Mouse (Mus musculus): ENCODE measurements around the gene B230217C12Rik. TPM values are rescaled to one million over a fixed set of nuclear protein-coding genes. Genes with fewer than 3 reads are reported as not detected.

Gene B230217C12Rik
- polyA plus RNA-seq (2016; fragmentation: Nextera tagmentation; extraction: Ambion mirVana) = 14.0 and 16.0 TPM in 2 replicates

- 3% methylated on average over 6 of the region's 6 CpGs for WGBS
- peak; percentile 69 for DNase-seq (ENCODE audit: low spot score)
- Histone ChIP-seq H3K36me3 (replicated peaks) (peaks cover 33% of the 10 kb centered on the region), H3K27ac (replicated peaks) (peak within 1 kb of the TSS; percentile 90), H3K27me3 (replicated peaks; ENCODE audit: low read depth, poor library complexity, severe bottlenecking) (no peaks in the 10 kb centered on the region), H3K4me1 (peaks cover 26% of the 10 kb centered on the region), H3K9me3 (no peaks in the 10 kb centered on the region), H3K4me3 (peak within 1 kb of the TSS; percentile 70)
These were observed at the start of gene B230217C12Rik for GRCm38 (mm10) chr11:97840539-97840954. TSS of gene B230217C12Rik (plus strand) at chr11:97840780.

- H3K9me3 ChIP-seq = no peaks in the 10 kb centered on the region
- DNase-seq (ENCODE audit: low spot score) = no peak
- H3K27me3 ChIP-seq (replicated peaks; ENCODE audit: low read depth, poor library complexity, severe bottlenecking) = no peaks in the 10 kb centered on the region
- WGBS = 8% methylated on average over 2 of the region's 2 CpGs
- no peak overlapping the region for H3K27ac ChIP-seq (replicated peaks)
- H3K36me3 ChIP-seq (replicated peaks) = no peaks in the 10 kb centered on the region
- peaks cover 6% of the 10 kb centered on the region for H3K4me1 ChIP-seq
- H3K4me3 ChIP-seq = no peak overlapping the region
These were observed 47.4 kb upstream of the B230217C12Rik start for GRCm38 (mm10) chr11:97793165-97793564.

GRCm38 (mm10) chr11:97796910-97797309, 43.7 kb upstream of the B230217C12Rik start:
- 6% methylated on average over 6 of the region's 6 CpGs for WGBS
- Histone ChIP-seq H3K27me3 (replicated peaks; ENCODE audit: low read depth, poor library complexity, severe bottlenecking) (no peaks in the 10 kb centered on the region), H3K9me3 (no peaks in the 10 kb centered on the region), H3K27ac (replicated peaks) (no peak overlapping the region), H3K4me1 (peaks cover 31% of the 10 kb centered on the region), H3K36me3 (replicated peaks) (no peaks in the 10 kb centered on the region), H3K4me3 (no peak overlapping the region)
- peak; percentile 75 for DNase-seq (ENCODE audit: low spot score)

DNA sequence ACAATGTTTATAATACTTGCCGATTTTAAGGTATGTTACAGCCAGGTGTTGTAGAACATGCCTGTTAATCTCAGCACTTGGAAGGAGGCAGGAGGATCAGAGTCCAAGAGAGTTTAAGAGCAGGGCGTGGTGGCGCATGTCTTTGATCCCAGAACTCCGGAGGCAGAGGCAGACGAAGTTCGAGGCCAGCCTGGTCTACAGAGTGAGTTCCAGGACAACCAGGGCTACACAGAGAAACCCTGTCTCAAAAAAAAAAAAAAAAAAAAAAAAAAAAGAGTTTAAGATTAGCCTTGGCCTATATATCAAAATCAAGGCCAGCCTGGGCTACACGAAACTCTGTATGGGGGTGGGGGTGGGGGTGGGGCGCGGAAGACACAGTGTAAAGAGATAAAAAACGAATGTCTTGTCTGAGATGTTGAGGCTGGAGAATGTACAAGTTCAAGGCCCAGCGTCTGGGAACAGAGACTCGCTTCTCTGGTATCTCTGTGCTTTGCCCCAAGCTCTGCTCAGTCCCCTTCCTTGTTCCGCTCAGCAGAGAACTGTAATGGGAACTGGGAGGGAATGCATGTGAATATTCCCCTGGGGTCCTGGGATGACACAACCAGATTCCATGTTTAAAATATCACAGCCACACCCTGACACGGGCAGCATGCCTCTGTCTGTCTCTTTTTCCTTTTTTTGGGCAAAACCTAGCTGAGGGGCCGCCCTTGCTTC, 43.1 kb upstream of the B230217C12Rik start:
- H3K9me3 ChIP-seq = no peaks in the 10 kb centered on the region
- H3K27ac ChIP-seq (replicated peaks) = no peak overlapping the region
- H3K4me1 ChIP-seq = peaks cover 37% of the 10 kb centered on the region
- no peaks in the 10 kb centered on the region for H3K27me3 ChIP-seq (replicated peaks; ENCODE audit: low read depth, poor library complexity, severe bottlenecking)
- H3K4me3 ChIP-seq = peak overlapping the region; percentile 96
- 0 out of 2 replicates have a peak, but pooled peaks cover 3% of the 10 kb centered on the region for H3K36me3 ChIP-seq (replicated peaks)
- 58% methylated on average over 15 of the region's 15 CpGs for WGBS
- peak; percentile 20 for DNase-seq (ENCODE audit: low spot score)

DNA sequence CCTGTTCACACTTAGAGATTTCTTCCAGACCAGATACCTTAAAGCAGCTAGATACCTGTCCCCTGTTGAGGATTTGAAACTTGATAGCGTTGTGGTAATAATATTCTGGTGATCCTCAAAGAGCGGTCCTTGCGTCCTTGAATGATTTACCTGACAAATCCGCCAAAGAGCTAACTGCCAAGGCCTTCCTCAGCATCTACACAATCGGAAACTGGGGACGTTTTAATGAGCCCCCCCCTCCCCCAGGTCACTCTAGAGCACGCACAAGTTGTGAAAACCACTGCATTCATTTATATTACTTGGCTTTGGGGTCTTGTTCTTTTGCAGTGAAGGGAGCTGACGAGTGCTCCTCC, 42.5 kb upstream of the B230217C12Rik start:
- Histone ChIP-seq H3K9me3 (no peaks in the 10 kb centered on the region), H3K27me3 (replicated peaks; ENCODE audit: low read depth, poor library complexity, severe bottlenecking) (no peaks in the 10 kb centered on the region), H3K27ac (replicated peaks) (no peak overlapping the region), H3K4me3 (peak overlapping the region; percentile 96), H3K36me3 (replicated peaks) (0 out of 2 replicates have a peak, but pooled peaks cover 4% of the 10 kb centered on the region), H3K4me1 (peaks cover 40% of the 10 kb centered on the region)
- 32% methylated on average over 8 of the region's 8 CpGs for WGBS
- DNase-seq (ENCODE audit: low spot score) = no peak

DNA sequence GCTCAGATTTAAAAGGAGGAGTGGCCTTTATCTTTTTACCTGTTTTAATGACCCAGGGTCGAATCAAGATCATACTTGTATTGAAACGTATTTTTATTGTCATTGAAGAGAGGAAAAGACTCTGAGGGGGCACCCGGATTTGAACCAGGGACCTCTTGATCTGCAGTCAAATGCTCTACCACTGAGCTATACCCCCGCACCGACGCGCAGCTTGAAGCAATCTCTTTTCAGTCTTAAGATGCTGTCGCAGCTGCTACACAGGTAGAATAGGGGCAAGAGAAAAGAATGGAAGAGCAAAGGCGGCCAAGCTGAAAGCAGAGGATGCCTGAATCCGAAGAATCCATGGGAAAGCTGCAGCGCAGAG, 41.8 kb upstream of the B230217C12Rik start, which contains the start of gene Lasp1:
Gene Lasp1, plus strand, starts transcription at position 219 of the 364 bp plus-strand sequence.
- no peaks in the 10 kb centered on the region for H3K27me3 ChIP-seq (replicated peaks; ENCODE audit: low read depth, poor library complexity, severe bottlenecking)
- H3K27ac ChIP-seq (replicated peaks) = peak within 1 kb of the TSS; percentile 97
- DNase-seq (ENCODE audit: low spot score) = peak; percentile 92
- peaks cover 6% of the 10 kb centered on the region; the same call in 1 of the 2 replicates for H3K36me3 ChIP-seq (replicated peaks)
- H3K4me1 ChIP-seq = peaks cover 43% of the 10 kb centered on the region
- peak within 1 kb of the TSS; percentile 96 for H3K4me3 ChIP-seq
- whole genome bisulfite sequencing = under 1% methylated on average over 11 of the region's 11 CpGs
- no peaks in the 10 kb centered on the region for H3K9me3 ChIP-seq

GRCm38 (mm10) chr11:97799146-97799993, 41.2 kb upstream of the B230217C12Rik start:
- WGBS = under 1% methylated on average over 71 of the region's 71 CpGs
- Histone ChIP-seq H3K4me3 (peak overlapping the region; percentile 96), H3K27me3 (replicated peaks; ENCODE audit: low read depth, poor library complexity, severe bottlenecking) (no peaks in the 10 kb centered on the region), H3K9me3 (no peaks in the 10 kb centered on the region), H3K36me3 (replicated peaks) (peaks cover 8% of the 10 kb centered on the region; the same call in 1 of the 2 replicates), H3K27ac (replicated peaks) (peak overlapping the region; percentile 97), H3K4me1 (peaks cover 49% of the 10 kb centered on the region)
- peak; percentile 87 for DNase-seq (ENCODE audit: low spot score)

DNA sequence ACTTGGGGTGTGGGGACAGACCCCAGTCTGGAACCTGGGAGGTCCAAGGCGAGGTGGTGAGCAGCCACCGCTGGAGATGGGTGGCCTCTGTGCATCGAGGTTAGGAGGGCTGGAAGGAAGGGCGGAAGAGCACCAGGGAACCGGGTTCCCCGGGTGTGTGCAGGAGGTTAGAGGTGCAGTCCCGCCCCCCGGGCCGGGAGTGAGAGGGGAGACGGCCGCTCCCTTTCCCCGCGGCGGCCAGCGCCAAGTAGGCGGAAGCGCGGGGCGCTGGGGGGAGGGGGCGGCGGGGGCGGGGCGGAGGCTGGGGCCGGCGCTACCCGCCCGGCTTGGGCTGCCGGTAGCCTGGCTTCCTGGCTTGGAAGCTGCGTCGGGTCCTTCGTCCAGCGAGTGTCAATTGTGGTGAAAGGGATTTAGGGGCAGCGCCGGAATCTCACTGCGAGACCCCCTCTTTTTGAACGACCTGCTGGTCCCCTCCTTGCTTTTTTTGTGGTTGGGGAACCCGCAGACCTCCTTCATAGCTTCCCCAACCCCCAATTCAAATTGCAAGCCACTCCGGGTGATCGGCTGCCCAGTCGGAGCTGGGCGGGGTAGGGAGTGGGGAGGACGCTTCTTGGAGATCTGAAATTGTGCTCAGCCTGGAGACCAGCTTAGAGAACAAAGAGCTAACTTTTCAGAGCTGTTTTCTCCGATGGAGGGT, 40.4 kb upstream of the B230217C12Rik start:
- no peaks in the 10 kb centered on the region for H3K9me3 ChIP-seq
- under 1% methylated on average over 43 of the region's 43 CpGs for WGBS
- H3K27ac ChIP-seq (replicated peaks) = peak overlapping the region; percentile 97
- H3K27me3 ChIP-seq (replicated peaks; ENCODE audit: low read depth, poor library complexity, severe bottlenecking) = no peaks in the 10 kb centered on the region
- H3K36me3 ChIP-seq (replicated peaks) = peaks cover 8% of the 10 kb centered on the region; the same call in 1 of the 2 replicates
- H3K4me1 ChIP-seq = peaks cover 56% of the 10 kb centered on the region
- peak overlapping the region; percentile 96 for H3K4me3 ChIP-seq
- DNase-seq (ENCODE audit: low spot score) = peak; percentile 88

- H3K4me1 ChIP-seq = peaks cover 63% of the 10 kb centered on the region
- WGBS = 6% methylated on average over 17 of the region's 17 CpGs
- no peak for DNase-seq (ENCODE audit: low spot score)
These were observed 39.7 kb upstream of the B230217C12Rik start for GRCm38 (mm10) chr11:97800691-97801408.

GRCm38 (mm10) chr11:97801409-97802193, 39.0 kb upstream of the B230217C12Rik start:
- peak overlapping the region; percentile 97 for H3K27ac ChIP-seq (replicated peaks)
- no peaks in the 10 kb centered on the region for H3K9me3 ChIP-seq
- H3K27me3 ChIP-seq (replicated peaks; ENCODE audit: low read depth, poor library complexity, severe bottlenecking) = no peaks in the 10 kb centered on the region
- H3K4me3 ChIP-seq = peak overlapping the region; percentile 96
- peaks cover 71% of the 10 kb centered on the region for H3K4me1 ChIP-seq
- peak; percentile 69 for DNase-seq (ENCODE audit: low spot score)
- H3K36me3 ChIP-seq (replicated peaks) = peaks cover 11% of the 10 kb centered on the region
- 34% methylated on average over 8 of the region's 8 CpGs for WGBS

More at GRCm38 (mm10) chr11:97800691-97801408, 39.7 kb upstream of the B230217C12Rik start:
- peak overlapping the region; percentile 97 for H3K27ac ChIP-seq (replicated peaks)
- H3K27me3 ChIP-seq (replicated peaks; ENCODE audit: low read depth, poor library complexity, severe bottlenecking) = no peaks in the 10 kb centered on the region
- H3K9me3 ChIP-seq = no peaks in the 10 kb centered on the region
- H3K36me3 ChIP-seq (replicated peaks) = peaks cover 8% of the 10 kb centered on the region; the same call in 1 of the 2 replicates
- peak overlapping the region; percentile 96 for H3K4me3 ChIP-seq

- Histone ChIP-seq H3K9me3 (no peaks in the 10 kb centered on the region), H3K27me3 (replicated peaks; ENCODE audit: low read depth, poor library complexity, severe bottlenecking) (no peaks in the 10 kb centered on the region), H3K4me1 (peaks cover 76% of the 10 kb centered on the region), H3K4me3 (peak overlapping the region; percentile 96), H3K27ac (replicated peaks) (peak overlapping the region; percentile 97), H3K36me3 (replicated peaks) (peaks cover 16% of the 10 kb centered on the region)
- WGBS = 49% methylated on average over 1 of the region's 1 CpGs
- DNase-seq (ENCODE audit: low spot score) = no peak
These were observed 38.4 kb upstream of the B230217C12Rik start for GRCm38 (mm10) chr11:97802194-97802470.

All from embryonic facial prominence, embryonic 10.5 days (tissue).